Mouse (Mus musculus): ENCODE measurements around the gene Mthfs.
"Not testable (repeated sequence)": the region's sequence is repeated elsewhere in the genome, so short reads cannot be mapped to it uniquely, and the experiment has no call there.

Mthfs gene

GRCm38 (mm10) chr9:89210353-89211064 lies at the start of gene Mthfs:
Gene Mthfs, plus strand, starts transcription at chr9:89210676.
- peak; percentile 25 for DNase-seq (ENCODE audit: low spot score)

GRCm38 (mm10) chr9:89172539-89172938 lies 37.9 kb upstream of the Mthfs start:
- not testable (repeated sequence) for DNase-seq (ENCODE audit: low spot score)

GRCm38 (mm10) chr9:89178833-89179232 lies 31.6 kb upstream of the Mthfs start:
- peak; percentile 58 for DNase-seq (ENCODE audit: low spot score)

GRCm38 (mm10) chr9:89179469-89179868 lies 31.0 kb upstream of the Mthfs start:
- not testable (repeated sequence) for DNase-seq (ENCODE audit: low spot score)

- DNase-seq (ENCODE audit: low spot score) = not testable (repeated sequence)
Observed at GRCm38 (mm10) chr9:89187006-89187405, 23.5 kb upstream of the Mthfs start.

GRCm38 (mm10) chr9:89195483-89195882 lies 15.0 kb upstream of the Mthfs start:
- DNase-seq (ENCODE audit: low spot score) = not testable (repeated sequence)

- DNase-seq (ENCODE audit: low spot score) = not testable (repeated sequence)
Observed at GRCm38 (mm10) chr9:89197509-89197908, 13.0 kb upstream of the Mthfs start.

GRCm38 (mm10) chr9:89198349-89198748 lies 12.1 kb upstream of the Mthfs start:
- not testable (repeated sequence) for DNase-seq (ENCODE audit: low spot score)

- not testable (repeated sequence) for DNase-seq (ENCODE audit: low spot score)
Observed at GRCm38 (mm10) chr9:89198969-89199416, 11.5 kb upstream of the Mthfs start, which contains the start of the genes Bcl2a1b and Gm29094. Gene Bcl2a1b, plus strand, starts transcription at chr9:89199209. Gene Gm29094, plus strand, starts transcription at chr9:89199379.

GRCm38 (mm10) chr9:89202256-89202655 lies 8.2 kb upstream of the Mthfs start:
- not testable (repeated sequence) for DNase-seq (ENCODE audit: low spot score)

GRCm38 (mm10) chr9:89208939-89209338 lies 1.5 kb upstream of the Mthfs start:
- not testable (repeated sequence) for DNase-seq (ENCODE audit: low spot score)

GRCm38 (mm10) chr9:89211065-89211858 lies 786 bp downstream of the Mthfs start:
- DNase-seq (ENCODE audit: low spot score) = peak; percentile 37

- DNase-seq (ENCODE audit: low spot score) = peak; percentile 12
Observed at GRCm38 (mm10) chr9:89212428-89212827, 2.0 kb downstream of the Mthfs start.

GRCm38 (mm10) chr9:89218174-89218573 lies 7.7 kb downstream of the Mthfs start:
- not testable (repeated sequence) for DNase-seq (ENCODE audit: low spot score)

- DNase-seq (ENCODE audit: low spot score) = not testable (repeated sequence)
Observed at GRCm38 (mm10) chr9:89219668-89220067, 9.2 kb downstream of the Mthfs start.

GRCm38 (mm10) chr9:89220704-89221287 lies 10.3 kb downstream of the Mthfs start:
- not testable (repeated sequence) for DNase-seq (ENCODE audit: low spot score)

- peak; percentile 18 for DNase-seq (ENCODE audit: low spot score)
Observed at GRCm38 (mm10) chr9:89226071-89226470, 15.6 kb downstream of the Mthfs start.

GRCm38 (mm10) chr9:89228122-89228521 lies 17.6 kb downstream of the Mthfs start:
- DNase-seq (ENCODE audit: low spot score) = no peak

GRCm38 (mm10) chr9:89230897-89231497 lies 20.5 kb downstream of the Mthfs start:
- peak; percentile 4 for DNase-seq (ENCODE audit: low spot score)

GRCm38 (mm10) chr9:89237131-89237530 lies 26.7 kb downstream of the Mthfs start:
- DNase-seq (ENCODE audit: low spot score) = not testable (repeated sequence)

- DNase-seq (ENCODE audit: low spot score) = not testable (repeated sequence)
Observed at GRCm38 (mm10) chr9:89238976-89239505, 28.6 kb downstream of the Mthfs start.
